Mouse (Mus musculus) limb, embryonic 13.5 days (tissue): Measurements from ENCODE around the gene Eef2k. TPM values are rescaled to one million over a fixed set of nuclear protein-coding genes. Genes with fewer than 3 reads are reported as not detected.
A peak's percentile ranks its signal among the peaks of the same experiment; 100 is the strongest.

Experiments used
- ATAC-seq: fragments of 200-750 bp; cut with Nextera tagmentation; 2 replicates; pipeline ENCODE4 v1.8.0; 2017; ENCODE audit warnings: low read depth, moderate number of reproducible peaks, moderate TSS enrichment; ENCODE audit not compliant: low FRiP score
- H3K27ac ChIP-seq: fragments of 300-500 bp; sonication (generic); 2 replicates; pipeline ENCODE4 v1.5.1; 2015; ENCODE audit warnings: inconsistent platforms, mild to moderate bottlenecking, moderate library complexity
- H3K27me3 ChIP-seq: fragments of 300-500 bp; sonication (generic); 2 replicates; pipeline ENCODE4 v1.6.1; 2015; ENCODE audit warnings: mild to moderate bottlenecking, inconsistent platforms
- H3K36me3 ChIP-seq: fragments of 300-500 bp; sonication (generic); 2 replicates; pipeline ENCODE4 v1.6.1; 2015; ENCODE audit warnings: inconsistent platforms, mild to moderate bottlenecking, moderate library complexity
- H3K4me1 ChIP-seq: fragments of 300-500 bp; sonication (generic); 2 replicates; pipeline ENCODE4 v1.6.1; 2015; ENCODE audit warnings: inconsistent platforms
- H3K4me2 ChIP-seq: fragments of 300-500 bp; sonication (generic); replicated peaks from 2 replicates; pipeline ENCODE4 v1.6.1; 2015; ENCODE audit warnings: inconsistent platforms, mild to moderate bottlenecking, moderate library complexity
- H3K4me3 ChIP-seq: fragments of 300-500 bp; sonication (generic); 2 replicates; pipeline ENCODE4 v1.5.1; 2015; ENCODE audit warnings: moderate library complexity, mild to moderate bottlenecking, inconsistent platforms
- H3K9ac ChIP-seq: fragments of 300-500 bp; sonication (generic); 2 replicates; pipeline ENCODE4 v1.6.1; 2015; ENCODE audit warnings: mild to moderate bottlenecking, inconsistent platforms
- H3K9me3 ChIP-seq: fragments of 300-500 bp; sonication (generic); 2 replicates; pipeline ENCODE4 v1.6.1; 2016; ENCODE audit warnings: inconsistent platforms
- WGBS: fragments of 180-500 bp; shearing (Covaris S2); methylation state at CpG from one replicate; pipeline ENCODE4 v1.1.7; 2015; 5-methylcytosine and 5-hydroxymethylcytosine counted together
- polyA plus RNA-seq: library from polyadenylated mRNA; unstranded; fragments of >200 nt; fragmentation: Nextera tagmentation; extraction: Ambion mirVana; gene quantifications from 2 replicates; pipeline ENCODE4 v1.2.1, GENCODE M21; 2015

The Eef2k gene
- polyA plus RNA-seq, 1 experiment from 2014 or later: 36.3 TPM

- Histone ChIP-seq H3K9ac (no peak overlapping the region), H3K9me3 (no peaks in the 10 kb centered on the region), H3K27me3 (no peaks in the 10 kb centered on the region), H3K27ac (no peak overlapping the region), H3K36me3 (peaks cover 9% of the 10 kb centered on the region; the same call in 1 of the 2 replicates), H3K4me3 (no peak overlapping the region), H3K4me2 (no peak overlapping the region), H3K4me1 (peaks cover 22% of the 10 kb centered on the region)
- ATAC-seq: no peak
- WGBS: 82% methylated on average over 12 of the region's 12 CpGs
Observed at GRCm38 (mm10) chr7:120873083-120873482, 30.5 kb downstream of the Eef2k start.

- 94% methylated on average over 3 of the region's 3 CpGs for WGBS
Observed at GRCm38 (mm10) chr7:120874021-120874420, 31.4 kb downstream of the Eef2k start.

GRCm38 (mm10) chr7:120874764-120875539, 32.3 kb downstream of the Eef2k start:
- no peaks in the 10 kb centered on the region for H3K9me3 ChIP-seq
- no peaks in the 10 kb centered on the region for H3K27me3 ChIP-seq
- H3K4me3 ChIP-seq: no peak overlapping the region
- no peak overlapping the region for H3K27ac ChIP-seq
- peaks cover 18% of the 10 kb centered on the region for H3K36me3 ChIP-seq
- H3K4me2 ChIP-seq: no peak overlapping the region
- 70% methylated on average over 7 of the region's 7 CpGs for WGBS
- H3K9ac ChIP-seq: no peak overlapping the region
- no peak for ATAC-seq
- H3K4me1 ChIP-seq: peaks cover 7% of the 10 kb centered on the region

More at GRCm38 (mm10) chr7:120874021-120874420, 31.4 kb downstream of the Eef2k start:
- Histone ChIP-seq H3K9me3 (no peaks in the 10 kb centered on the region), H3K36me3 (peaks cover 9% of the 10 kb centered on the region; the same call in 1 of the 2 replicates), H3K4me3 (no peak overlapping the region), H3K27ac (no peak overlapping the region), H3K4me1 (peaks cover 15% of the 10 kb centered on the region), H3K9ac (no peak overlapping the region), H3K27me3 (no peaks in the 10 kb centered on the region), H3K4me2 (no peak overlapping the region)
- no peak for ATAC-seq

- Histone ChIP-seq H3K4me1 (no peaks in the 10 kb centered on the region), H3K9ac (no peak overlapping the region), H3K27ac (no peak overlapping the region), H3K36me3 (peaks cover 26% of the 10 kb centered on the region), H3K4me3 (no peak overlapping the region), H3K27me3 (no peaks in the 10 kb centered on the region), H3K9me3 (no peaks in the 10 kb centered on the region), H3K4me2 (no peak overlapping the region)
- 69% methylated on average over 3 of the region's 3 CpGs for WGBS
- no peak for ATAC-seq
Observed at GRCm38 (mm10) chr7:120875540-120876388, 33.1 kb downstream of the Eef2k start.

GRCm38 (mm10) chr7:120878271-120878670, 35.6 kb downstream of the Eef2k start:
- no peak overlapping the region for H3K9ac ChIP-seq

GRCm38 (mm10) chr7:120879972-120880371, 37.3 kb downstream of the Eef2k start:
- ATAC-seq: no peak
- H3K9me3 ChIP-seq: 0 out of 2 replicates have a peak, but pooled peaks cover 4% of the 10 kb centered on the region
- no peaks in the 10 kb centered on the region for H3K27me3 ChIP-seq
- no peak overlapping the region for H3K27ac ChIP-seq
- WGBS: 93% methylated on average over 3 of the region's 3 CpGs
- no peak overlapping the region for H3K4me3 ChIP-seq
- no peaks in the 10 kb centered on the region for H3K4me1 ChIP-seq
- H3K4me2 ChIP-seq: no peak overlapping the region
- no peak overlapping the region for H3K9ac ChIP-seq
- H3K36me3 ChIP-seq: peaks cover 54% of the 10 kb centered on the region

More at GRCm38 (mm10) chr7:120878271-120878670, 35.6 kb downstream of the Eef2k start:
- H3K9me3 ChIP-seq: no peaks in the 10 kb centered on the region
- no peak overlapping the region for H3K4me3 ChIP-seq
- no peak overlapping the region for H3K27ac ChIP-seq
- peaks cover 43% of the 10 kb centered on the region for H3K36me3 ChIP-seq
- ATAC-seq: no peak
- WGBS: 81% methylated on average over 6 of the region's 6 CpGs
- H3K27me3 ChIP-seq: no peaks in the 10 kb centered on the region
- no peaks in the 10 kb centered on the region for H3K4me1 ChIP-seq
- no peak overlapping the region for H3K4me2 ChIP-seq

- 0 out of 2 replicates have a peak, but pooled peaks cover 4% of the 10 kb centered on the region for H3K9me3 ChIP-seq
- ATAC-seq: no peak
- no peaks in the 10 kb centered on the region for H3K27me3 ChIP-seq
- peaks cover 62% of the 10 kb centered on the region for H3K36me3 ChIP-seq
- H3K27ac ChIP-seq: no peak overlapping the region
- 93% methylated on average over 4 of the region's 4 CpGs for WGBS
- no peak overlapping the region for H3K4me2 ChIP-seq
- H3K9ac ChIP-seq: no peak overlapping the region
- no peak overlapping the region for H3K4me3 ChIP-seq
- H3K4me1 ChIP-seq: no peaks in the 10 kb centered on the region
Observed at GRCm38 (mm10) chr7:120880770-120881169, 38.1 kb downstream of the Eef2k start.

- no peaks in the 10 kb centered on the region for H3K4me1 ChIP-seq
- no peak overlapping the region for H3K4me2 ChIP-seq
- WGBS: 48% methylated on average over 2 of the region's 2 CpGs
- 0 out of 2 replicates have a peak, but pooled peaks cover 4% of the 10 kb centered on the region for H3K9me3 ChIP-seq
- H3K27ac ChIP-seq: no peak overlapping the region
- H3K36me3 ChIP-seq: peaks cover 68% of the 10 kb centered on the region
- no peak overlapping the region for H3K4me3 ChIP-seq
- no peak overlapping the region for H3K9ac ChIP-seq
- no peak for ATAC-seq
- no peaks in the 10 kb centered on the region for H3K27me3 ChIP-seq
Observed at GRCm38 (mm10) chr7:120881451-120881850, 38.8 kb downstream of the Eef2k start.

GRCm38 (mm10) chr7:120882674-120883073, 40.0 kb downstream of the Eef2k start:
- Histone ChIP-seq H3K9me3 (0 out of 2 replicates have a peak, but pooled peaks cover 4% of the 10 kb centered on the region), H3K27ac (no peak overlapping the region), H3K9ac (no peak overlapping the region), H3K4me1 (no peaks in the 10 kb centered on the region), H3K4me2 (no peak overlapping the region), H3K36me3 (peaks cover 81% of the 10 kb centered on the region), H3K4me3 (no peak overlapping the region), H3K27me3 (no peaks in the 10 kb centered on the region)
- ATAC-seq: peak; percentile 60
- 79% methylated on average over 4 of the region's 4 CpGs for WGBS

GRCm38 (mm10) chr7:120883523-120884290, 41.1 kb downstream of the Eef2k start:
- no peaks in the 10 kb centered on the region for H3K4me1 ChIP-seq
- 0 out of 2 replicates have a peak, but pooled peaks cover 4% of the 10 kb centered on the region for H3K9me3 ChIP-seq
- H3K4me3 ChIP-seq: no peak overlapping the region
- 94% methylated on average over 4 of the region's 4 CpGs for WGBS
- H3K27me3 ChIP-seq: no peaks in the 10 kb centered on the region
- H3K27ac ChIP-seq: no peak overlapping the region
- H3K36me3 ChIP-seq: peaks cover 85% of the 10 kb centered on the region
- H3K4me2 ChIP-seq: no peak overlapping the region
- no peak overlapping the region for H3K9ac ChIP-seq
- no peak for ATAC-seq

- Histone ChIP-seq H3K27me3 (no peaks in the 10 kb centered on the region), H3K36me3 (peaks cover 88% of the 10 kb centered on the region), H3K9me3 (0 out of 2 replicates have a peak, but pooled peaks cover 4% of the 10 kb centered on the region), H3K9ac (no peak overlapping the region), H3K4me1 (no peaks in the 10 kb centered on the region), H3K4me3 (no peak overlapping the region), H3K4me2 (no peak overlapping the region), H3K27ac (no peak overlapping the region)
- WGBS: 95% methylated on average over 4 of the region's 4 CpGs
- no peak for ATAC-seq
Observed at GRCm38 (mm10) chr7:120884746-120885145, 42.1 kb downstream of the Eef2k start.
